Mouse (Mus musculus): ENCODE measurements around the gene Cptp.

The Cptp gene

GRCm38 (mm10) chr4:155887674-155888073 lies 18.4 kb upstream of the Cptp start:
- DNase-seq, result no peak

- no peak for DNase-seq
Measured at GRCm38 (mm10) chr4:155886330-155886729, 17.1 kb upstream of the Cptp start.

- no peak for DNase-seq
Measured at GRCm38 (mm10) chr4:155883587-155883986, 14.3 kb upstream of the Cptp start.

- DNase-seq, result no peak
Measured at GRCm38 (mm10) chr4:155871404-155871803, 2.2 kb upstream of the Cptp start.

GRCm38 (mm10) chr4:155868614-155869298 lies 484 bp downstream of the Cptp start:
- peak; percentile 36 to 40 for DNase-seq

GRCm38 (mm10) chr4:155863001-155863400 lies 6.2 kb downstream of the Cptp start, which contains the start of gene Tas1r3:
TSS of gene Tas1r3 (minus strand) at chr4:155863362.
- no peak for DNase-seq

- no peak for DNase-seq
Measured at GRCm38 (mm10) chr4:155861787-155862186, 7.5 kb downstream of the Cptp start.

GRCm38 (mm10) chr4:155859318-155859717 lies 9.9 kb downstream of the Cptp start:
- DNase-seq, result peak in 1 of 2 experiments; percentile 14

- DNase-seq, result no peak
Measured at GRCm38 (mm10) chr4:155856881-155857280, 12.4 kb downstream of the Cptp start.

- DNase-seq, result no peak
Measured at GRCm38 (mm10) chr4:155856071-155856470, 13.2 kb downstream of the Cptp start.

GRCm38 (mm10) chr4:155854991-155855390 lies 14.2 kb downstream of the Cptp start:
- no peak for DNase-seq

- DNase-seq, result no peak
Measured at GRCm38 (mm10) chr4:155853421-155853820, 15.8 kb downstream of the Cptp start.

- peak in 1 of 2 experiments; percentile 56 for DNase-seq
Measured at GRCm38 (mm10) chr4:155851951-155852411, 17.3 kb downstream of the Cptp start.

GRCm38 (mm10) chr4:155851368-155851767 lies 17.9 kb downstream of the Cptp start:
- no peak for DNase-seq

GRCm38 (mm10) chr4:155849792-155850451 lies 19.3 kb downstream of the Cptp start:
- DNase-seq, result no peak

- DNase-seq, result no peak
Measured at GRCm38 (mm10) chr4:155849391-155849790, 19.8 kb downstream of the Cptp start.

GRCm38 (mm10) chr4:155848434-155849095 lies 20.7 kb downstream of the Cptp start:
- no peak for DNase-seq

GRCm38 (mm10) chr4:155847591-155848352 lies 21.5 kb downstream of the Cptp start:
- DNase-seq, result peak; percentile 34 to 47

GRCm38 (mm10) chr4:155846871-155847578 lies 22.2 kb downstream of the Cptp start, which contains the start of gene Dvl1:
TSS of gene Dvl1 (plus strand) at chr4:155847402.
- peak; percentile 90 to 91 for DNase-seq

- no peak for DNase-seq
Measured at GRCm38 (mm10) chr4:155843231-155843630, 26.0 kb downstream of the Cptp start.

GRCm38 (mm10) chr4:155841651-155842270 lies 27.5 kb downstream of the Cptp start:
- no peak for DNase-seq

All from lung, adult 18-20 months (tissue).